Mouse (Mus musculus) kidney, adult 9 months (tissue): ENCODE results near the gene P4hb.
"Not testable (repeated sequence)": the region's sequence is repeated elsewhere in the genome, so short reads cannot be mapped to it uniquely, and the experiment has no call there.

Source experiments
- DNase-seq: peaks from one replicate; pipeline ENCODE4 v3.0.0; 2022

The P4hb gene

DNA sequence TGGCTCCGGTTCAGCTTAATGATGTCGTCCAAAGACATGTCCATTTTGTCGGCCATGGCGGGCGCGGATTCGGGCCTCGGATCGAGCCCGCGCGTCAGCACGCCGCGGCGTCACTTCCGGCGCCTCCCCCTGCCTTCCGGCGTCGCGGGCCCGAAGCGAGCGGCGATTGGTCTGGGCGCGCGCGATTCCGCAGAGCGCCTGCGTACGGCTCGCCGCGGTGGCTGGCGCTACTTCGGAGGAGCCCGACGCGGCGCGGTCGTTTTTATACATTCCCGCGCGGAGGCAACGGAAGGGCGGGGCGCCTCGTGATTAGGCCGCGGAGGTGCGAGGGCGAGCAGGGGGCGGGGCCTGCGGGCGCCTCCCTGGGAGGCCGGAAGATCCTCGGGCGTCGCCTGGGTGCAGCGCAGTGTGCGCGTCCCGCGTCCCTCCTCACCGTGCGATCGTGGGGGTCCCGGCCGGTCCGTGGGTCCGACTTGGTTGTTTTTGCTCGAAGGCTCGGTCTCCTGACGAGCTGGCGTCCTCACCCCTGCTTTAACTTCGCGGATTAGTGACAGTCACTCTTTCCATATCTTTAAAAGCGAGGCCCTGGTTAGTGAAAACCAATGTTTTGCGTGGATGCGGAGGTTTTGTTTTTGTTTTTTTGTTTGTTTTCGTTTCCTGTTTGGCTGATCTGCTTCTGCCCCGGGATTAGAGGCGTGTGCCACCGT is 25.4 kb upstream of the P4hb start, which contains the start of the genes Alyref and Anapc11:
Gene Alyref (minus strand): TSS at position 83 of the 707 bp plus-strand sequence.
Gene Anapc11 (plus strand): TSS at position 139 of the 707 bp plus-strand sequence.
- peak; percentile 94 for DNase-seq

DNA sequence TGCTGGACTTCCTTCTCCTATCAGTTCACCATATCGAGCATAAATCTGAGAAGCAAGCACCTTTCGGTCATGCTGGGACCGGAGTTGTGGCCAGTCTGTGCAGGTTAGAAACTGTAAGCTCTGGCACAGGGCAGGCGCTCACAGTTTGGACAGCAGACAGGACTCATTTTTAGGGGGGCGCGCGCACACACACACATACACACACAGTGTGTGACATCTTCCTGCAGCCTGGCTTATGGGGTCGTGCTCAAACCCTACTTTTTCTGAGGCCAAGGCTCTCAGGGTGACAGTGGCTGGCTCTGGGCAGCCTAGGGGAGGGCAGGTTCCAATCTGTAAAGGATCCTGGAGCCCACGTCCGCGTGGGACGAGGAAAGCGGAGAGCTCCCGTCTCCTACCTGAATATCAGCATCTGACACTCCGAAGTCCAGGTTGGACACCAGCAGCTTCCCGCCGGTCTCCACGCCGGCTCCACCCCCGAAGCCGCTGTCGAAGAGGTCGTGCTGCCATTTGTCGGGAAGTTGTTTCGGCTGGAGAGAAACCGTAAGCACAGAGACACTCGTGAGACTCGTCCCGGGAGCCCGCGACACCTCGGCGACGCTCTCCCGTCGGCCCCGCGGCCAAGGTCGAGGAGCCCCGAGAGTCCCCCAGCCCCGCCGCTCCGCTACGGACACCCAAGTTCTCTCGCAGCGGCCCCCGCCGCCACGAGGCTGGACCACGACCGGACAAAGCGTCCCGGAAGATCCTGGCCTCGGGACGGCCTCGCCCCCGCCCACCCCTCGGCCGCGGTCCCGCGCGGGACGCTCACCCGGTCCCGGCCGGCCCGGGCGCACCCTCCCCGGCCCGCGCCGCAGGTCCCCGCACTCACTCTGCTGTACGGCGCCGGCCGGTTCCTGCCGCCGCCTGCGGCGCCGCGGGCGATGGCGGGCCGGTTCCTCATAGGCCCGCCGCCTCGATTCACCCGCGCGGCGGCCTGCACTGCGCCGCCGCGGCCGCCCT is 24.5 kb upstream of the P4hb start:
- no peak for DNase-seq

- DNase-seq: no peak
Measured at GRCm38 (mm10) chr11:120588531-120588930, 15.5 kb upstream of the P4hb start.

- DNase-seq: no peak
Measured at GRCm38 (mm10) chr11:120583937-120584336, 10.9 kb upstream of the P4hb start.

GRCm38 (mm10) chr11:120582982-120583293 is 9.9 kb upstream of the P4hb start:
- not testable (repeated sequence) for DNase-seq

DNA sequence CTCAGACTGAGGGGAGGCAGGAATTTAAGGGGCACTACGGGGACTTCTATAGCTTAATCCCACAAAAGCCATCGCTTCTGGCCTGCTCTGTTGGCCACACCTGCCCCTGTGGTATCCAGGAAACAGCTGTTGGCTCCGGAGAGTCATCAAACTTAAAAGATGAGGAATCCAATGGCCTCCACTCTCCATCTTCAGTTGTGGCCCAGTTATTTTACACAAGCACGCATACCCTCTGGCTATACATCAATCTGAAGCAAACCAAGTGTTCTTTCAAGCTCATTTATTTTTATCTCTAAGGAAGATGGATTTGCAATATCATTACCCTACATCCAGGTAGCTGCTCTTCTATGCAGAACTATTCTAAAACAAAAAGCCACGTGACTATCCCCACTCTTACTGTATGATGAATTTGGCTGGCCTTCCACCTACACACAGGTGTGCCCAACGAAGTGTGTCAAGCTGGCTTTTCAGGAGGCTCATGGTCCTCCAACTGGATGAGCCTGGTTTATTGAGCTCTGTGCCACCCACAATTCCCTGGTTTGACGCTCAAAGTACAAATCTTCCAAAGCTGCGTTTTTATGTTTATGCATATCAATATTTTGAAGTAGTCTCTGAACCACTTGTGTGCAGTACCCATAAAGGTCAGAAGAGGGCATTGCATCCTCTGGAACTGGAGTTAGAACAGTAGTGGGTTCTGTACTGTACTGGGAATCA is 9.4 kb upstream of the P4hb start:
- peak; percentile 71 for DNase-seq

- peak; percentile 86 for DNase-seq
Measured at GRCm38 (mm10) chr11:120581490-120582267, 8.6 kb upstream of the P4hb start, which contains the start of gene Arhgdia. Gene Arhgdia, minus strand, starts transcription at chr11:120581624.

GRCm38 (mm10) chr11:120580871-120581331 is 7.8 kb upstream of the P4hb start:
- peak; percentile 46 for DNase-seq

DNA sequence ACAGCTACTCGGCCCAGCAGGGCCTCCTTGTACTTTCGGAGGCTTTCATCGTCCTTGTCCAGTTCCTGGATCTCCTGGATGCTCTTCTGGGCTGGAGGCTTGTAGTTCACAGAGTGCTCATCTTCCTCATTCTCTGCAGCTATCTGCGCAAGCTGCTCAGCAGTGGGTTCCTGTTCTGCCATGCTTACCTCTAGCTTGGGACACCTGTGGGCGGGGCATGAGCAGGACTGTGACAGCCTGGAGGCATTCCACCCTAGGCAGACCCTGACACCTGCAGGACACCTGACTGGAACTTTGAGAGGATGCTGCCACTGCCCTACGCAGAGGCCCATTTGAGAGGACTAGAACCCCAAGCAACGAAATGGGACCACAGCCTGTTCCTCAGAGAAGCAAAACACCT is 7.1 kb upstream of the P4hb start:
- DNase-seq: peak; percentile 53

- DNase-seq: peak; percentile 77
Measured at GRCm38 (mm10) chr11:120579316-120580107, 6.5 kb upstream of the P4hb start.

DNA sequence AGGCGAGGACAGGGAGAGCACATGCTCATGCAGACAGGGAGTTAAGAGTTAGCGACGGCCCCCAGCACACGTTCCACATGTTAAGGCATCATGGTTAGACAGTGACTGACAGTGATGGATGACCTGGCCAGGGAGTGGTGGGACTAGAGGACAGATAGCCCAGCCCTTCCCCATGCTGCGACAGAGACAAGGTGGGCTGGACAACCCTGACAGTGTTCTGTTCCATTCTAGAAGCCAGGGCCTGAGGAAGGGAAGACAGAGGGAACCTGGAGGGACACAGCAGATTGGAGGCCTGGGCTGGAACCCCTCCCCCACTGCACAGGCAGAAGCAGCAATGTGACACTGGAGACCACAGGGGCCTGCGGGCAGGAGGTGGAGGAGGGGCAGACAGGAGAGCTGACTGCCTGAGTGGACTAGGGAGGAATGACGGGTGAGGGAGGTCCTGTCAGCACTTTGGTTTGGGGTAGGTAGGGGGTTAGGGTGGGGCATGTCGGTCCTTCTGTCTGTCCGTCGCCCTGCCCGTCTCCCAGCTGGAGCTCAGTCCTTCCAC is 5.7 kb upstream of the P4hb start:
- peak; percentile 45 for DNase-seq

DNA sequence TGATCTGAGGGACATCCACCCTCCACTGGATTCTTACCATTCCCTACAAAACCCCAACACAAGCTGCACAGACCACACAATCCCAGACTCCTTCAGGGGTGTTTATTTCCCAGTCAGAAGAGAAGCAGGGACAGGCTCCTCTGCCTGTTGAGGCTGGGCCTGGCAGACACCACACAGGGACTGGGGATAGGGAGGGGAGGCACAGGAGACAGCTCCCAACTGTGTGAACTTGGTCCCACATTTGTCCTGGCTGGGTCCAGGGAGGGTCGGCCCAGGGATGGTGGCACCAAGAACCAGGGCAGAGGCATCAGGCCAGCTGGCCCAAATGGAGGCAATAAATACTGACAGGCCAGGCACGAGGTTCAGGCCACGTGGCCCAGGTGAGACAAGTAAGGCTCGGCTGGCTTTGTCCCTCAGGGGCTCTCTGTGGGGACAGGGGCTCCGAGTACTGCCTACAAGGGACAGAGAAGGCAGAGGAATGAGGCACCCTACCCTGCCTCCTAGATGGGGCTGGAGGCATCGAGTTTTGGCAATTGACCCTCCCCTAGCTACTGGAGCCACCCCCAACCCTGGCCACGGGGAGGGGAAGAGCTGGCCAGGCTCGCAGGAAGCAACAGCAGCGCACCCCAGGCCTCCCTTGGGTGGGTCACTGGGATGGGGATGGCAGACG is 5.1 kb upstream of the P4hb start:
- DNase-seq: peak; percentile 74

GRCm38 (mm10) chr11:120577211-120578023 is 4.4 kb upstream of the P4hb start:
- DNase-seq: peak; percentile 85

DNA sequence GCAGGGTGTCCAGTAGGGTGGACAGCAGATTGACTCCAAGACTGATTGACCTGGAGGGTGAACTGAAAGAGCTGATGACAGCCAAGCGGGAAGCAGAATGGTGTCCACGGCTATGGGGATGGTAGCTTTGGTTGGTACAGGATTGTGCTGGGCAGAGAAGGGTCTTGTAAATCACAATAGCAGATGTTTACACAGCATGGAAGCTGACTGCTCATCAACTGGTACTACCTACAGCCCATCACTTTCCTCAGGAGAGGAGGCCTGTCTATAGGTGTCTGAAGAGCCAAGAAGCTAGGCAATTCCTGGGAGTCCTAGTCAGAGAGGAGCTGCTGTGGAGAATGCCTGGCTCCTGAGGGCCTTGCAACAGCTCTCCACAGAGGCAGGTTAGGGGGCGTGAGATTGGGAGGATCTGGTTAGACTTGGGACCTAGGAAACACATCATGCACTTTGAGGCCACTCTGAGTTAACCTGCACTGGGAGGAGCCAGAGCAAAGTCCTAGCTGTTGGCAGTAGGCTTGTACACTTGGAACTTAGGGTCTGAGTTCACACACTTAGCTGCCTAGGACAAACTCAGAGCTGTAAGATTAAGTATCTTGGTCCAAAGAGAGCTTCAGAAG is 3.4 kb upstream of the P4hb start:
- peak; percentile 93 for DNase-seq

GRCm38 (mm10) chr11:120575940-120576339 is 2.9 kb upstream of the P4hb start:
- no peak for DNase-seq

GRCm38 (mm10) chr11:120575046-120575445 is 2.0 kb upstream of the P4hb start:
- no peak for DNase-seq

- no peak for DNase-seq
Measured at GRCm38 (mm10) chr11:120574278-120574600, 1.2 kb upstream of the P4hb start.

DNA sequence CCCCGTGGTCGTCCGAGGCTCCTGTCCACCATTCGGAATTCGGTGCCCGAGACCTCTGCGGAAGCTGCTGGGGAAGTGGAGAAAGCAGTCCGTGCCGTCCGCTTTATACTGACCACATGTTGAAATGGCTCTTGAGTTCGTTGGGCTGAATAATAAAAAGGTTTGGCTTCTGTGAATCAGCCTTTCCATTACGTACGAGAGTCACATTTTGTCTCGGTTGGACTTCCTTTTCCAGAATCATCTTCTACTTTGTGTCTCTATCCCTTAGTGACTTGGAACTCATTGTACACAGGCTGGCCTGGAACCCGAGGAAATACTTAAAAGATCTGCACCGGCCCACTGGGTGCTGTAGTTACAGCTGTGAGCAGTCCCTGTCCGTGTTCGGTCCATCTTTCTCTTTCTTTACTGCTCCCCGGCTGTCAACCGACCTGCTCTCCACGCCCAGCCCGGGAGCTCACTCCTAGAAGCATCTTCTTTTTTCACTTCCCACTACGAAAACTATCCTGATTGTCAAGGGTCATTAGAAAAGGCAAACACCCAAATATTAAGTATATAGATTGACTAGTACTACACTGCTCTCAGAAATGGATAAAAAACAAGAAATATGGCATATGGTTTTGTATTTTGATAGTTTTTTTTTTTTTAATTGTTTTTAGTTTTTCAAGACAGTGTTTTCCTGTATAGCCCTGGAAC is 678 bp upstream of the P4hb start:
- DNase-seq: no peak

DNA sequence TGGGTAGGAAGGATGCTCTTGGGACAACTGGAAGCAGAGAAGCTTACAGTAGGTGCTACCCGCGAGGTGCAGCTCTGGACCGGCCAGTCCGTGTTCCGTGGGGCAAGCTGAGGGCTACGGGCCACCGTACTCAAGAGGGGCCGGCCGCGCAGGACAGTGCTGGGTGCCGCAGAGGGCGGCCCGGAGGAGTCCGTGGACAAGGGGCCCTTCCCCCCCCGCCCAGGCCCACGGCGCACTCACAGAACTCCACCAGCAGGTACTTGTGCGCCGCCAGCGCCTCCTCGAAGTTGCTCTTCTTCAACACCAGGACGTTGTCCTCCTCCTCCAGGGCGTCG is 669 bp downstream of the P4hb start:
- peak; percentile 27 for DNase-seq
